Mouse (Mus musculus): Measurements from ENCODE around the gene Apol7a. TPM values are rescaled to one million over a fixed set of nuclear protein-coding genes. Genes with fewer than 3 reads are reported as not detected.

Gene Apol7a
- polyA plus RNA-seq, 1 experiment from 2014 or later: 1.8 TPM

DNA sequence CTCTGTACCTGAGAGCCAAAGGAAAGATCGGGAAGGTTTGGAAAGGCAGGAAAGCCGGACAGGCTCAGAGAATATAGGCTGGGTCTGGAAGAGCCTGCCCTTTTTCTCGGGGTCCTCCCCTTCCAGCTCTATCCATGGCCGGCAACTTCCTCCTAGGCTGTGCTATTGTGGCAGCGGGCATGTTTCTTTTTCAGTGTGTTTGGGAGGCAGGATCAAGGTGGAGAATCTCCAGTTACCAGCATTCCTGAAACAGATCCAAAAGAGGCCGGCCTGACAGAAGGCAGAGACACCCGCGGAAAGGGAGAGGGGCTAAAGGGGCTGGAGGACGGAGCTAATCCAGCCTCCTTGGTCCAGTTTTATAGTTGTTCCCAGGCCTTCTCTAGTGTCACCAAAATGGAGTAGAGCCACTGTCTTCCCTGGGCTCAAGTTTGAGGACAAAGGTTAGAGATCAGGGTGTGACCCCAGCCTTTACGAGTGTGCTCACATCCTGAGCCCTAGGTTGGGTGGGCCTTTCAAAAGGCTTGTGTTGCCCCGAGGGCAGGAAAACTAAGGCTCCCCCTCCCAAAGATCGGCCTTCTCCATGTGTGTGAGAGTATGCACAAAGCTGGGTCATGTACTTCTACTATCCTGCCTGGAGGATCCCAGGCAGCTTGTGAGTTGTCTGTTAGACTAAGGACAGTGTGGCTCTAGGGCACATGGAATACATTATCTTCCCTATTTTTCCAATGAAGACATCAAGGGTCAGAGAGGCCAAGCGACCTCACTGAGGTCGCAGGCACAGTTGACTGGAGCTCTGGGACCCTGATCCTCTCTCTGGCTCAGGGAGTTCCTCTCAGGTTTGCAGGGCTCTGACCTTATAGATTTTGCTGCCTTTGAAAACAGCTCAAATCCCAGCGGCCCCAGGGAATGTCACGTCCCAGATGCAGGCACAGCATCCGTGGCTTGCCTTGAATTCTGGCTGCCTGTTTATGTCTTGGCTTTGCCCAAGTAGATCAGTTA is 54.5 kb downstream of the Apol7a start:
- H3K36me3 ChIP-seq (replicated peaks): no peaks in the 10 kb centered on the region
- WGBS (ENCODE audit: insufficient replicate concordance): 40% methylated on average over 17 of the region's 17 CpGs
- H3K9me3 ChIP-seq (replicated peaks): no peaks in the 10 kb centered on the region
- no peak for ATAC-seq (ENCODE audit: insufficient read depth)
- H3K27me3 ChIP-seq: peaks cover 16% of the 10 kb centered on the region
- H3K9ac ChIP-seq: no peak overlapping the region
- no peak overlapping the region for H3K4me3 ChIP-seq (replicated peaks)
- peaks cover 24% of the 10 kb centered on the region; the same call in 1 of the 2 replicates for H3K4me1 ChIP-seq (replicated peaks)
- H3K4me2 ChIP-seq: peak overlapping the region; percentile 35; the same call in 1 of the 2 replicates
- peak overlapping the region; percentile 29; the same call in 1 of the 2 replicates for H3K27ac ChIP-seq (replicated peaks)

DNA sequence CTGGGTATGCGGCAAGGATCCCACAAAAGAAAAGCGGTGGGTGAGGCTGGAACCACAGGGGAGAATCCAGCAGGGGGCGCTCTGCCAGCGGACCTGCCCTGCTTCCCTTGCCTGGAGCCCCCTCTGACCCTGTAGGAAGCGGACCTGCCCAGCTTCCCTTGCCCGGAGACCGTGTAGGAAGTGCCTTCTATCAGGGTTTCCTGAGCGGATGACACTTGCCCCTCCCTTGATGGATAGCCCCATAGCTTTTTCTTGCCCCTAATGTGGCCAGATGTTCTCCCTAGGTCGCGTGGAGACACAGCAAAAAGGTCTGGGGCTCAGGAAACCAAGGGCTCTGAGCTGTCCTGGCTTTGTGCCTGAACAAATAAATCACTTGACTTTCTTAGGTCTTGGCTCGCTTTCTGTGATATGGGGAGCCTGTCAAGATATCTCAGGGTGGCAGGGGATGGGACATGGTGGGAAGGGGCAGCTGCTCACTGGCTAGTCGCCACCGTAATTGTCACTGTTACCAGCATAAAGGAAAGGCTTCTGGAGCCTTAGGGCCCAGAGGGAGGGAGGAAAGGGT is 55.3 kb downstream of the Apol7a start:
- ATAC-seq (ENCODE audit: insufficient read depth): peak; percentile 56
- H3K4me3 ChIP-seq (replicated peaks): no peak overlapping the region
- peaks cover 27% of the 10 kb centered on the region; the same call in 1 of the 2 replicates for H3K4me1 ChIP-seq (replicated peaks)
- H3K27ac ChIP-seq (replicated peaks): peak overlapping the region; percentile 29; the same call in 1 of the 2 replicates
- no peak overlapping the region for H3K9ac ChIP-seq
- no peaks in the 10 kb centered on the region for H3K9me3 ChIP-seq (replicated peaks)
- peak overlapping the region; percentile 35 for H3K4me2 ChIP-seq
- no peaks in the 10 kb centered on the region for H3K36me3 ChIP-seq (replicated peaks)
- 4% methylated on average over 13 of the region's 13 CpGs for WGBS (ENCODE audit: insufficient replicate concordance)
- H3K27me3 ChIP-seq: peaks cover 16% of the 10 kb centered on the region

DNA sequence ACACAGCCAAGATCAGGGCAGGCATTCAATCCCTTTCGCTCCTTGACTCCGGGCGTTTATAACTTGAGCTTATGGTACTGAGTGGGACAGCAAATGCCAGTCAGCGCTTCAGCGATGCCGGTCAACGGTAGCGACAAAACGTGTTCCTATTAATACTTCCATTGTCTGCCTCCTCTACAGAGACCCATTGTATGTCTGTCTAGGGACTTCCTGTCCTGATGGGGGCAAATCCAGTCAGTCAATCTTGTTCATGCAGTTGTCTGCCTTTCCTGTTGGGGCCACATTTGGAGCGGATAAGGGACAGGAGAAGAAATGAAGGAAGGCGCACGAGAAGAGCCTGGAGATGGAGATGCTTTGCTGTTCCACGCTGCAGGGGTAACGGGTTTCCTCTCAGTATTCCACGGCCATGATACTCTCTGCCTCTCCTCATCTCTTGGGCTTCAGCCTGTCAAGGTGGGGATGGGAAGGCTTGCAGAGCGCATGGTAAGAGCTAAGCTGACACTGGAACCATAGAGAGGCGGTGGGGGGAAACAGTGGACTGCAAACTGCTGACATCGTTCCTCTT is 55.9 kb downstream of the Apol7a start:
- Histone ChIP-seq H3K4me2 (peak overlapping the region; percentile 35; the same call in 1 of the 2 replicates), H3K36me3 (replicated peaks) (no peaks in the 10 kb centered on the region), H3K27ac (replicated peaks) (0 out of 2 replicates have a peak overlapping the region, but pooled peaks have one; percentile 29), H3K9ac (no peak overlapping the region; the same call in 1 of the 2 replicates), H3K27me3 (peaks cover 16% of the 10 kb centered on the region), H3K4me3 (replicated peaks) (no peak overlapping the region), H3K9me3 (replicated peaks) (no peaks in the 10 kb centered on the region), H3K4me1 (replicated peaks) (peaks cover 27% of the 10 kb centered on the region; the same call in 1 of the 2 replicates)
- 8% methylated on average over 18 of the region's 18 CpGs for WGBS (ENCODE audit: insufficient replicate concordance)
- ATAC-seq (ENCODE audit: insufficient read depth): no peak

DNA sequence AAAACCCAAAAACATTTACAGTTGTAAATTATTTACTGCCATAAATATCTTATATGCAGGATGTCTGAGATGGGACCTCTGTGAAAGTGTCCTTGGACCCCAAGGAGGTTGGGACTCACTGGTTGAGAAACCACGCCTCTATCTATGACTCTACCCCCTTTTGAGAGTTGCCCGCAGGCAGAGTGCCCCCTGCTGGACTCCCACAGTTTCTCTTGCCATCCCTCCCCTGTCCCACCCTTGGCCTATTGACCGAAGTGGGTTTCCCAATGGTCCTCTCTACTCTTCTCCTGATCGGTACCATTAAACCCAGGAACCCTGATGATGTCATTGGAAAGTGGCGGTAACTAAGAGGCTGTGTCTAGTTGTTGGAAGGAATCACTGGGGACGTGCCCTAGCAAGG is 56.9 kb downstream of the Apol7a start:
- no peak overlapping the region for H3K9ac ChIP-seq
- WGBS (ENCODE audit: insufficient replicate concordance): 64% methylated on average over 6 of the region's 6 CpGs
- no peaks in the 10 kb centered on the region for H3K36me3 ChIP-seq (replicated peaks)
- H3K4me2 ChIP-seq: no peak overlapping the region
- no peak overlapping the region for H3K27ac ChIP-seq (replicated peaks)
- no peak overlapping the region for H3K4me3 ChIP-seq (replicated peaks)
- H3K9me3 ChIP-seq (replicated peaks): no peaks in the 10 kb centered on the region
- H3K4me1 ChIP-seq (replicated peaks): peaks cover 27% of the 10 kb centered on the region; the same call in 1 of the 2 replicates
- peaks cover 16% of the 10 kb centered on the region for H3K27me3 ChIP-seq
- no peak for ATAC-seq (ENCODE audit: insufficient read depth)

DNA sequence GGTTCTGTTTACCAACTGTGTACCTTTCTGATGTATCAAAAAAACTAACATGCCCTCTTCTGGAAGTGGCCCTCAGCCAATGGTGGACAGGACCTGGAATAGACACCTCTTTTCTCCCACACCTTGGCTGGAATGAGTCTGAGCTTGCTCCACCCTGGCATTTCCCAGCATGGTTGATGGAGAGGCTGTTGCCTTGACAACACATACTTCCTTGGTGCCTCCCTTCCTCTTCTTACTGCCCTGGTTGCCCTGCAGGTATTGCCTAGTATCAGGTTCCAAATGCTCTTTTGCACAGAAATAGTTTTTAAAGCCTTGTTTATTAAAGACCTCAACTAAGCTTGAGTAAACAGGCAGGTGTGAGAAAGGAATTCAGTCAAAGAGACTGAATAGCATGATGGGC is 58.3 kb downstream of the Apol7a start:
- Histone ChIP-seq H3K9me3 (replicated peaks) (no peaks in the 10 kb centered on the region), H3K27me3 (peaks cover 16% of the 10 kb centered on the region), H3K9ac (no peak overlapping the region), H3K4me1 (replicated peaks) (peaks cover 36% of the 10 kb centered on the region), H3K4me3 (replicated peaks) (no peak overlapping the region), H3K36me3 (replicated peaks) (no peaks in the 10 kb centered on the region), H3K4me2 (no peak overlapping the region), H3K27ac (replicated peaks) (no peak overlapping the region)
- no peak for ATAC-seq (ENCODE audit: insufficient read depth)

DNA sequence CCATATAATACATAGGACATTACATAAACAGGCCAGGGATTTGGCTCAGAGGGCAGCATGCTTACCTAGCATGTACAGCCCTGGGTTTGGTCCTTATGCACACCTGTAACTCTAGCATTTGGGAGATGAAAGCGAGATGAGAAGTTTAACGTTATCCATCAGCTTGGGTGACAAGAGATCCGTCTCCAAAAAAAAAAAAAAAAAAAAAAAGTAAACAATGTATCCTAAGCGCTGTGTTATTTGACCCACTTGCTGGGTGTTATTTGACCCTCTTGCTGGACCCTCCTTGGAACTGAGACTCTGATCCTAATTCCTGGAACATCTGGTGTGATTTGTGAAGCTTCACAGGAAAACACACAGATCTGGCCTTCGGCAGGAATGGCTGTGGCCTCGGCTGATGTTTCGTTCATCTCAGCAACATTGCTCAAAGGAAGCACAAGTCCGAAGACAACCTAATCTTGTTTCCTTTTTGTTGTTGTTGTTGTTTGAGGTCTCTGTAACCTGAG is 59.9 kb downstream of the Apol7a start:
- H3K4me2 ChIP-seq: no peak overlapping the region
- no peak overlapping the region for H3K4me3 ChIP-seq (replicated peaks)
- no peak for ATAC-seq (ENCODE audit: insufficient read depth)

DNA sequence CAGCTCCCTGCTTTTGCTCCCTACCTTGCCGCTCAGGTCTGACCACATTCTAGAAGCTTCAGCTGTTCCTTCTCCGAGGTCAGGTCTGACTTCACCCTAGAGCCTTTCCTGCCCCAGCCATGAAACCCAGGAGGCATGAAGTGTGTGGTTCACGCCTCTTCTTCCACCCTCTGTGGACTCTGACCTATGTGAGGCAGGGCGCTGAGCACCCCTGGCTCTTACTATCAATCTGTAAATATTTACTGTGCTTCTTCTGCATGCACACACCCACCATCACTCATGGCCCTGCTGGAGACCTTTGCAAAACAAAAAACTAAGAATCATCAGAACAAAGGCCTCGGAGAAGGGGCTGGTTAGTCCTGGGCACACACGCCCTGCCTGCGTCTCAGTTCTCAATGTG is 60.5 kb downstream of the Apol7a start:
- Histone ChIP-seq H3K9ac (no peak overlapping the region), H3K4me1 (replicated peaks) (peaks cover 22% of the 10 kb centered on the region), H3K9me3 (replicated peaks) (no peaks in the 10 kb centered on the region), H3K36me3 (replicated peaks) (no peaks in the 10 kb centered on the region), H3K4me2 (peak overlapping the region; percentile 46), H3K27me3 (peaks cover 12% of the 10 kb centered on the region), H3K4me3 (replicated peaks) (peak overlapping the region; percentile 22), H3K27ac (replicated peaks) (peak overlapping the region; percentile 67)
- ATAC-seq (ENCODE audit: insufficient read depth): peak; percentile 77
- WGBS (ENCODE audit: insufficient replicate concordance): 47% methylated on average over 7 of the region's 7 CpGs

More for the DNA sequence above, 59.9 kb downstream of the Apol7a start:
- H3K9ac ChIP-seq: no peak overlapping the region
- H3K36me3 ChIP-seq (replicated peaks): no peaks in the 10 kb centered on the region
- H3K4me1 ChIP-seq (replicated peaks): peaks cover 28% of the 10 kb centered on the region
- H3K27ac ChIP-seq (replicated peaks): peak overlapping the region; percentile 67
- WGBS (ENCODE audit: insufficient replicate concordance): 44% methylated on average over 8 of the region's 8 CpGs
- H3K9me3 ChIP-seq (replicated peaks): no peaks in the 10 kb centered on the region
- peaks cover 16% of the 10 kb centered on the region for H3K27me3 ChIP-seq

Other genes with a start within 250 kb of the Apol7a start
- gene Rbfox2, start 92.1 kb downstream of the Apol7a start, polyA plus RNA-seq (2015; fragmentation: Nextera tagmentation; extraction: Ambion mirVana): 9.8 and 10.8 TPM in 2 replicates
- gene Apol9a, start 12.0 kb upstream of the Apol7a start, polyA plus RNA-seq (2015; fragmentation: Nextera tagmentation; extraction: Ambion mirVana): 0.07 TPM in 1 of 2 replicates, not detected in the other
- gene Apol7b, start 48.4 kb upstream of the Apol7a start, polyA plus RNA-seq (2015; fragmentation: Nextera tagmentation; extraction: Ambion mirVana): not detected in 2 replicates
- not detected in 2 replicates for gene Apol10a, start 77.9 kb upstream of the Apol7a start, polyA plus RNA-seq (2015; fragmentation: Nextera tagmentation; extraction: Ambion mirVana)
- gene Apol11a, start 109.2 kb upstream of the Apol7a start, polyA plus RNA-seq (2015; fragmentation: Nextera tagmentation; extraction: Ambion mirVana): 0.24 and 0.29 TPM in 2 replicates
- not detected in 2 replicates for gene Apol7c, start 134.2 kb upstream of the Apol7a start, polyA plus RNA-seq (2015; fragmentation: Nextera tagmentation; extraction: Ambion mirVana)
- not detected in 2 replicates for gene 1700025B11Rik, start 162.8 kb upstream of the Apol7a start, polyA plus RNA-seq (2015; fragmentation: Nextera tagmentation; extraction: Ambion mirVana)
- gene Apol10b, start 197.0 kb upstream of the Apol7a start, polyA plus RNA-seq (2015; fragmentation: Nextera tagmentation; extraction: Ambion mirVana): not detected in 2 replicates
- not detected in 2 replicates for gene Gm36245, start 200.1 kb upstream of the Apol7a start, polyA plus RNA-seq (2015; fragmentation: Nextera tagmentation; extraction: Ambion mirVana)
- gene Apol11b, start 244.2 kb upstream of the Apol7a start, polyA plus RNA-seq (2015; fragmentation: Nextera tagmentation; extraction: Ambion mirVana): 7.3 and 7.6 TPM in 2 replicates

Measured in liver, embryonic 15.5 days (tissue).